Mouse (Mus musculus): ENCODE measurements at regions not wholly inside any gene's neighbourhood (a gene's known extent, or its start where the extent isn't known, plus 50 kb on each side); places are given as distances from the start of the nearest gene placed in this dataset.

GRCm38 (mm10) chr6:31233252-31233993 is 165.1 kb upstream of the Mkln1 start:
- no peak for ATAC-seq (ENCODE audit: insufficient number of reproducible peaks, insufficient read depth, low FRiP score, low TSS enrichment, low read depth)
- 61% methylated on average over 18 of the region's 18 CpGs for WGBS
- H3K4me3 ChIP-seq, result no peak overlapping the region

GRCm38 (mm10) chr6:31240051-31240450 is 158.5 kb upstream of the Mkln1 start:
- H3K27me3 ChIP-seq, result peaks cover 15% of the 10 kb centered on the region; the same call in 1 of the 2 replicates
- ATAC-seq (ENCODE audit: insufficient number of reproducible peaks, insufficient read depth, low FRiP score, low TSS enrichment, low read depth), result no peak
- H3K36me3 ChIP-seq, result no peaks in the 10 kb centered on the region
- H3K4me1 ChIP-seq, result no peaks in the 10 kb centered on the region
- H3K4me3 ChIP-seq, result no peak overlapping the region
- no peaks in the 10 kb centered on the region for H3K9me3 ChIP-seq
- 15% methylated on average over 9 of the region's 9 CpGs for WGBS
- H3K9ac ChIP-seq, result no peak overlapping the region
- no peak overlapping the region for H3K27ac ChIP-seq
- no peak overlapping the region for H3K4me2 ChIP-seq

More at GRCm38 (mm10) chr6:31233252-31233993, 165.1 kb upstream of the Mkln1 start:
- Histone ChIP-seq H3K27ac (no peak overlapping the region), H3K9ac (no peak overlapping the region), H3K4me1 (no peaks in the 10 kb centered on the region), H3K4me2 (no peak overlapping the region), H3K36me3 (no peaks in the 10 kb centered on the region), H3K9me3 (no peaks in the 10 kb centered on the region), H3K27me3 (peaks cover 11% of the 10 kb centered on the region; the same call in 1 of the 2 replicates)

- Histone ChIP-seq H3K9me3 (no peaks in the 10 kb centered on the region), H3K4me2 (no peak overlapping the region), H3K27me3 (no peaks in the 10 kb centered on the region), H3K4me1 (peaks cover 7% of the 10 kb centered on the region), H3K27ac (no peak overlapping the region), H3K4me3 (no peak overlapping the region), H3K36me3 (no peaks in the 10 kb centered on the region), H3K9ac (no peak overlapping the region)
- 45% methylated on average over 2 of the region's 2 CpGs for WGBS
- no peak for ATAC-seq (ENCODE audit: insufficient number of reproducible peaks, insufficient read depth, low FRiP score, low TSS enrichment, low read depth)
Measured at GRCm38 (mm10) chr6:31250526-31250925, 148.0 kb upstream of the Mkln1 start.

- H3K27me3 ChIP-seq, result no peaks in the 10 kb centered on the region
- no peaks in the 10 kb centered on the region for H3K9me3 ChIP-seq
- H3K4me2 ChIP-seq, result peak overlapping the region; percentile 42
- 0 out of 2 replicates have a peak, but pooled peaks have one; percentile 52 for ATAC-seq (ENCODE audit: insufficient number of reproducible peaks, insufficient read depth, low FRiP score, low TSS enrichment, low read depth)
- H3K27ac ChIP-seq, result peak overlapping the region; percentile 57
- peaks cover 7% of the 10 kb centered on the region for H3K4me1 ChIP-seq
- H3K4me3 ChIP-seq, result no peak overlapping the region; the same call in 1 of the 2 replicates
- H3K9ac ChIP-seq, result no peak overlapping the region
- WGBS, result 14% methylated on average over 15 of the region's 15 CpGs
- no peaks in the 10 kb centered on the region for H3K36me3 ChIP-seq
Measured at GRCm38 (mm10) chr6:31253251-31253935, 145.1 kb upstream of the Mkln1 start.

GRCm38 (mm10) chr6:31260645-31261345 is 137.7 kb upstream of the Mkln1 start:
- Histone ChIP-seq H3K4me2 (no peak overlapping the region), H3K9ac (no peak overlapping the region), H3K27me3 (no peaks in the 10 kb centered on the region), H3K36me3 (no peaks in the 10 kb centered on the region), H3K9me3 (no peaks in the 10 kb centered on the region), H3K4me1 (no peaks in the 10 kb centered on the region), H3K27ac (no peak overlapping the region), H3K4me3 (no peak overlapping the region)
- no peak for ATAC-seq (ENCODE audit: insufficient number of reproducible peaks, insufficient read depth, low FRiP score, low TSS enrichment, low read depth)
- WGBS, result 76% methylated on average over 10 of the region's 10 CpGs

- no peaks in the 10 kb centered on the region for H3K36me3 ChIP-seq
- no peak overlapping the region for H3K4me3 ChIP-seq
- no peaks in the 10 kb centered on the region for H3K9me3 ChIP-seq
- H3K4me2 ChIP-seq, result no peak overlapping the region
- H3K9ac ChIP-seq, result no peak overlapping the region
- ATAC-seq (ENCODE audit: insufficient number of reproducible peaks, insufficient read depth, low FRiP score, low TSS enrichment, low read depth), result no peak
- H3K4me1 ChIP-seq, result no peaks in the 10 kb centered on the region
- H3K27ac ChIP-seq, result no peak overlapping the region
- no peaks in the 10 kb centered on the region for H3K27me3 ChIP-seq
- 90% methylated on average over 15 of the region's 15 CpGs for WGBS
Measured at GRCm38 (mm10) chr6:31261797-31262540, 136.6 kb upstream of the Mkln1 start.

- Histone ChIP-seq H3K36me3 (no peaks in the 10 kb centered on the region), H3K9ac (no peak overlapping the region), H3K4me2 (no peak overlapping the region), H3K4me1 (no peaks in the 10 kb centered on the region), H3K27me3 (no peaks in the 10 kb centered on the region), H3K9me3 (no peaks in the 10 kb centered on the region), H3K4me3 (no peak overlapping the region), H3K27ac (no peak overlapping the region)
- WGBS, result 83% methylated on average over 8 of the region's 8 CpGs
- ATAC-seq (ENCODE audit: insufficient number of reproducible peaks, insufficient read depth, low FRiP score, low TSS enrichment, low read depth), result no peak
Measured at GRCm38 (mm10) chr6:31262651-31263050, 135.9 kb upstream of the Mkln1 start.

GRCm38 (mm10) chr6:31263821-31264220 is 134.7 kb upstream of the Mkln1 start:
- Histone ChIP-seq H3K27ac (no peak overlapping the region), H3K27me3 (no peaks in the 10 kb centered on the region), H3K4me3 (no peak overlapping the region), H3K9ac (no peak overlapping the region), H3K4me1 (no peaks in the 10 kb centered on the region), H3K36me3 (no peaks in the 10 kb centered on the region), H3K9me3 (no peaks in the 10 kb centered on the region), H3K4me2 (no peak overlapping the region)
- 86% methylated on average over 6 of the region's 6 CpGs for WGBS
- no peak for ATAC-seq (ENCODE audit: insufficient number of reproducible peaks, insufficient read depth, low FRiP score, low TSS enrichment, low read depth)

GRCm38 (mm10) chr6:31266441-31267040 is 132.0 kb upstream of the Mkln1 start:
- H3K9me3 ChIP-seq, result no peaks in the 10 kb centered on the region
- no peak overlapping the region for H3K9ac ChIP-seq
- no peak overlapping the region for H3K27ac ChIP-seq
- ATAC-seq (ENCODE audit: insufficient number of reproducible peaks, insufficient read depth, low FRiP score, low TSS enrichment, low read depth), result no peak
- H3K4me1 ChIP-seq, result no peaks in the 10 kb centered on the region
- H3K4me2 ChIP-seq, result no peak overlapping the region
- 65% methylated on average over 17 of the region's 17 CpGs for WGBS
- no peaks in the 10 kb centered on the region for H3K27me3 ChIP-seq
- H3K36me3 ChIP-seq, result no peaks in the 10 kb centered on the region
- no peak overlapping the region for H3K4me3 ChIP-seq

GRCm38 (mm10) chr6:31268057-31268456 is 130.5 kb upstream of the Mkln1 start:
- Histone ChIP-seq H3K4me3 (no peak overlapping the region), H3K27me3 (no peaks in the 10 kb centered on the region), H3K9me3 (no peaks in the 10 kb centered on the region), H3K4me2 (no peak overlapping the region), H3K36me3 (no peaks in the 10 kb centered on the region), H3K27ac (no peak overlapping the region), H3K4me1 (no peaks in the 10 kb centered on the region), H3K9ac (no peak overlapping the region)
- ATAC-seq (ENCODE audit: insufficient number of reproducible peaks, insufficient read depth, low FRiP score, low TSS enrichment, low read depth), result no peak
- WGBS, result 47% methylated on average over 2 of the region's 2 CpGs

GRCm38 (mm10) chr6:31273816-31274215 is 124.7 kb upstream of the Mkln1 start:
- no peak overlapping the region for H3K4me2 ChIP-seq
- 0 out of 2 replicates have a peak, but pooled peaks cover 4% of the 10 kb centered on the region for H3K4me1 ChIP-seq
- H3K9ac ChIP-seq, result no peak overlapping the region
- H3K36me3 ChIP-seq, result no peaks in the 10 kb centered on the region
- no peak overlapping the region for H3K27ac ChIP-seq
- no peak overlapping the region for H3K4me3 ChIP-seq
- 42% methylated on average over 5 of the region's 5 CpGs for WGBS
- H3K27me3 ChIP-seq, result no peaks in the 10 kb centered on the region; the same call in 1 of the 2 replicates
- no peak for ATAC-seq (ENCODE audit: insufficient number of reproducible peaks, insufficient read depth, low FRiP score, low TSS enrichment, low read depth)
- H3K9me3 ChIP-seq, result no peaks in the 10 kb centered on the region
